Mouse (Mus musculus) heart, embryonic 15.5 days (tissue): ENCODE measurements around the gene Nfrkb. TPM values are rescaled to one million over a fixed set of nuclear protein-coding genes. Genes with fewer than 3 reads are reported as not detected.

Experiments used
- ATAC-seq: fragments of 200-750 bp; cut with Nextera tagmentation; replicated peaks from 2 replicates; pipeline ENCODE4 v1.8.0; 2017; ENCODE audit warnings: low read depth, moderate TSS enrichment; ENCODE audit not compliant: insufficient number of reproducible peaks, insufficient read depth, low FRiP score
- H3K27ac ChIP-seq: fragments of 300-500 bp; sonication (generic); 2 replicates; pipeline ENCODE4 v1.5.1; 2015; ENCODE audit warnings: mild to moderate bottlenecking, inconsistent platforms
- H3K27me3 ChIP-seq: fragments of 300-500 bp; sonication (generic); 2 replicates; pipeline ENCODE4 v1.6.1; 2015; ENCODE audit warnings: inconsistent platforms
- H3K36me3 ChIP-seq: fragments of 300-500 bp; sonication (generic); 2 replicates; pipeline ENCODE4 v1.6.1; 2015; ENCODE audit warnings: mild to moderate bottlenecking, inconsistent platforms
- H3K4me1 ChIP-seq: fragments of 300-500 bp; sonication (generic); replicated peaks from 2 replicates; pipeline ENCODE4 v1.6.1; 2015; ENCODE audit warnings: inconsistent platforms
- H3K4me2 ChIP-seq: fragments of 300-500 bp; sonication (generic); 2 replicates; pipeline ENCODE4 v1.6.1; 2015; ENCODE audit warnings: inconsistent platforms, mild to moderate bottlenecking, moderate library complexity
- H3K4me3 ChIP-seq: fragments of 300-500 bp; sonication (generic); 2 replicates; pipeline ENCODE4 v1.5.1; 2015; ENCODE audit warnings: mild to moderate bottlenecking, inconsistent platforms
- H3K9ac ChIP-seq: fragments of 300-500 bp; sonication (generic); 2 replicates; pipeline ENCODE4 v1.6.1; 2015; ENCODE audit warnings: mild to moderate bottlenecking, inconsistent platforms
- H3K9me3 ChIP-seq: fragments of 300-500 bp; sonication (generic); replicated peaks from 2 replicates; pipeline ENCODE4 v1.6.1; 2016; ENCODE audit warnings: inconsistent platforms
- WGBS: fragments of 180-500 bp; shearing (Covaris S2); methylation state at CpG from one replicate; pipeline ENCODE4 v1.1.7; 2015; ENCODE audit warnings: mixed read lengths; 5-methylcytosine and 5-hydroxymethylcytosine counted together
- polyA plus RNA-seq: library from polyadenylated mRNA; unstranded; fragments of >200 nt; fragmentation: Nextera tagmentation; extraction: Ambion mirVana; gene quantifications from 2 replicates; pipeline ENCODE4 v1.2.1, GENCODE M21; 2015

The Nfrkb gene
- polyA plus RNA-seq, 1 experiment from 2014 or later: 11.6 TPM

GRCm38 (mm10) chr9:31430011-31430410 is 44.0 kb downstream of the Nfrkb start:
- no peak overlapping the region for H3K4me2 ChIP-seq
- no peaks in the 10 kb centered on the region for H3K9me3 ChIP-seq
- no peak for ATAC-seq
- H3K36me3 ChIP-seq: no peaks in the 10 kb centered on the region
- no peak overlapping the region for H3K4me3 ChIP-seq
- H3K9ac ChIP-seq: no peak overlapping the region
- WGBS: 65% methylated on average over 9 of the region's 9 CpGs
- no peaks in the 10 kb centered on the region for H3K27me3 ChIP-seq
- no peak overlapping the region for H3K27ac ChIP-seq
- H3K4me1 ChIP-seq: no peaks in the 10 kb centered on the region

GRCm38 (mm10) chr9:31431751-31432150 is 45.8 kb downstream of the Nfrkb start:
- no peak overlapping the region for H3K27ac ChIP-seq
- no peaks in the 10 kb centered on the region for H3K4me1 ChIP-seq
- no peak overlapping the region for H3K4me2 ChIP-seq
- H3K36me3 ChIP-seq: no peaks in the 10 kb centered on the region
- no peak overlapping the region for H3K9ac ChIP-seq
- no peaks in the 10 kb centered on the region for H3K27me3 ChIP-seq
- 77% methylated on average over 5 of the region's 5 CpGs for WGBS
- no peak for ATAC-seq
- no peak overlapping the region for H3K4me3 ChIP-seq
- no peaks in the 10 kb centered on the region for H3K9me3 ChIP-seq

- WGBS: 68% methylated on average over 7 of the region's 7 CpGs
- Histone ChIP-seq H3K4me1 (no peaks in the 10 kb centered on the region), H3K4me2 (no peak overlapping the region), H3K9me3 (no peaks in the 10 kb centered on the region), H3K4me3 (no peak overlapping the region), H3K9ac (no peak overlapping the region), H3K27me3 (no peaks in the 10 kb centered on the region), H3K36me3 (no peaks in the 10 kb centered on the region), H3K27ac (no peak overlapping the region)
- no peak for ATAC-seq
Measured at GRCm38 (mm10) chr9:31432336-31432975, 46.5 kb downstream of the Nfrkb start.

- no peak overlapping the region for H3K9ac ChIP-seq
- H3K27ac ChIP-seq: no peak overlapping the region
- no peaks in the 10 kb centered on the region for H3K4me1 ChIP-seq
- H3K27me3 ChIP-seq: no peaks in the 10 kb centered on the region
- WGBS: 83% methylated on average over 3 of the region's 3 CpGs
- no peaks in the 10 kb centered on the region for H3K36me3 ChIP-seq
- no peaks in the 10 kb centered on the region for H3K9me3 ChIP-seq
- no peak for ATAC-seq
- no peak overlapping the region for H3K4me2 ChIP-seq
- H3K4me3 ChIP-seq: no peak overlapping the region
Measured at GRCm38 (mm10) chr9:31433431-31433830, 47.4 kb downstream of the Nfrkb start.

- H3K4me3 ChIP-seq: no peak overlapping the region
- H3K4me2 ChIP-seq: no peak overlapping the region
- no peaks in the 10 kb centered on the region for H3K36me3 ChIP-seq
- no peaks in the 10 kb centered on the region for H3K4me1 ChIP-seq
- H3K27me3 ChIP-seq: no peaks in the 10 kb centered on the region
- no peak for ATAC-seq
- H3K9ac ChIP-seq: no peak overlapping the region
- H3K9me3 ChIP-seq: no peaks in the 10 kb centered on the region
- WGBS: 78% methylated on average over 8 of the region's 8 CpGs
- H3K27ac ChIP-seq: no peak overlapping the region
Measured at GRCm38 (mm10) chr9:31435415-31435814, 49.4 kb downstream of the Nfrkb start.

- Histone ChIP-seq H3K4me2 (no peak overlapping the region), H3K36me3 (no peaks in the 10 kb centered on the region), H3K4me1 (no peaks in the 10 kb centered on the region), H3K9me3 (no peaks in the 10 kb centered on the region), H3K27ac (no peak overlapping the region), H3K4me3 (no peak overlapping the region), H3K9ac (no peak overlapping the region), H3K27me3 (no peaks in the 10 kb centered on the region)
- WGBS: 83% methylated on average over 7 of the region's 7 CpGs
- ATAC-seq: no peak
Measured at GRCm38 (mm10) chr9:31437861-31438260, 51.9 kb downstream of the Nfrkb start.

GRCm38 (mm10) chr9:31438834-31439233 is 52.8 kb downstream of the Nfrkb start:
- Histone ChIP-seq H3K27me3 (no peaks in the 10 kb centered on the region), H3K4me2 (no peak overlapping the region), H3K4me3 (no peak overlapping the region), H3K36me3 (no peaks in the 10 kb centered on the region), H3K4me1 (no peaks in the 10 kb centered on the region), H3K9ac (no peak overlapping the region), H3K27ac (no peak overlapping the region), H3K9me3 (no peaks in the 10 kb centered on the region)
- 52% methylated on average over 5 of the region's 5 CpGs for WGBS
- ATAC-seq: no peak

- no peak overlapping the region for H3K27ac ChIP-seq
- no peak overlapping the region for H3K4me3 ChIP-seq
- no peak overlapping the region for H3K4me2 ChIP-seq
- no peaks in the 10 kb centered on the region for H3K36me3 ChIP-seq
- H3K9me3 ChIP-seq: no peaks in the 10 kb centered on the region
- no peak for ATAC-seq
- H3K4me1 ChIP-seq: no peaks in the 10 kb centered on the region
- H3K27me3 ChIP-seq: no peaks in the 10 kb centered on the region
- WGBS: 85% methylated on average over 6 of the region's 6 CpGs
- H3K9ac ChIP-seq: no peak overlapping the region
Measured at GRCm38 (mm10) chr9:31439341-31439740, 53.3 kb downstream of the Nfrkb start.

- 84% methylated on average over 5 of the region's 5 CpGs for WGBS
Measured at GRCm38 (mm10) chr9:31440366-31440765, 54.4 kb downstream of the Nfrkb start.

GRCm38 (mm10) chr9:31441487-31441886 is 55.5 kb downstream of the Nfrkb start:
- no peak overlapping the region for H3K27ac ChIP-seq
- no peaks in the 10 kb centered on the region for H3K9me3 ChIP-seq
- no peak overlapping the region for H3K4me2 ChIP-seq
- WGBS: 65% methylated on average over 3 of the region's 3 CpGs
- no peaks in the 10 kb centered on the region for H3K27me3 ChIP-seq
- no peaks in the 10 kb centered on the region for H3K36me3 ChIP-seq
- H3K4me3 ChIP-seq: no peak overlapping the region
- H3K4me1 ChIP-seq: no peaks in the 10 kb centered on the region
- H3K9ac ChIP-seq: no peak overlapping the region
- ATAC-seq: no peak

More at GRCm38 (mm10) chr9:31440366-31440765, 54.4 kb downstream of the Nfrkb start:
- H3K4me3 ChIP-seq: no peak overlapping the region
- no peak for ATAC-seq
- no peaks in the 10 kb centered on the region for H3K4me1 ChIP-seq
- H3K36me3 ChIP-seq: no peaks in the 10 kb centered on the region
- no peak overlapping the region for H3K4me2 ChIP-seq
- H3K27ac ChIP-seq: no peak overlapping the region
- no peaks in the 10 kb centered on the region for H3K27me3 ChIP-seq
- H3K9ac ChIP-seq: no peak overlapping the region
- H3K9me3 ChIP-seq: no peaks in the 10 kb centered on the region

GRCm38 (mm10) chr9:31444236-31444635 is 58.2 kb downstream of the Nfrkb start:
- 53% methylated on average over 8 of the region's 8 CpGs for WGBS
- no peaks in the 10 kb centered on the region for H3K4me1 ChIP-seq
- no peak for ATAC-seq
- H3K4me2 ChIP-seq: no peak overlapping the region
- no peaks in the 10 kb centered on the region for H3K36me3 ChIP-seq
- no peak overlapping the region for H3K9ac ChIP-seq
- no peak overlapping the region for H3K4me3 ChIP-seq
- no peak overlapping the region for H3K27ac ChIP-seq
- H3K9me3 ChIP-seq: no peaks in the 10 kb centered on the region
- H3K27me3 ChIP-seq: no peaks in the 10 kb centered on the region

- no peaks in the 10 kb centered on the region for H3K27me3 ChIP-seq
- H3K9me3 ChIP-seq: no peaks in the 10 kb centered on the region
- H3K4me1 ChIP-seq: no peaks in the 10 kb centered on the region
- no peaks in the 10 kb centered on the region for H3K36me3 ChIP-seq
- no peak overlapping the region for H3K9ac ChIP-seq
- H3K4me2 ChIP-seq: no peak overlapping the region
- ATAC-seq: no peak
- no peak overlapping the region for H3K4me3 ChIP-seq
- H3K27ac ChIP-seq: no peak overlapping the region
- WGBS: 79% methylated on average over 7 of the region's 7 CpGs
Measured at GRCm38 (mm10) chr9:31449145-31449772, 63.3 kb downstream of the Nfrkb start.
